Mouse (Mus musculus): Measurements from ENCODE around the gene Rack1. TPM values are rescaled to one million over a fixed set of nuclear protein-coding genes. Genes with fewer than 3 reads are reported as not detected.
A peak's percentile ranks its signal among the peaks of the same experiment; 100 is the strongest.
"Not testable (repeated sequence)": the region's sequence is repeated elsewhere in the genome, so short reads cannot be mapped to it uniquely, and the experiment has no call there.

The Rack1 gene
- polyA plus RNA-seq, 1 experiment from 2014 or later, result 806 TPM

DNA sequence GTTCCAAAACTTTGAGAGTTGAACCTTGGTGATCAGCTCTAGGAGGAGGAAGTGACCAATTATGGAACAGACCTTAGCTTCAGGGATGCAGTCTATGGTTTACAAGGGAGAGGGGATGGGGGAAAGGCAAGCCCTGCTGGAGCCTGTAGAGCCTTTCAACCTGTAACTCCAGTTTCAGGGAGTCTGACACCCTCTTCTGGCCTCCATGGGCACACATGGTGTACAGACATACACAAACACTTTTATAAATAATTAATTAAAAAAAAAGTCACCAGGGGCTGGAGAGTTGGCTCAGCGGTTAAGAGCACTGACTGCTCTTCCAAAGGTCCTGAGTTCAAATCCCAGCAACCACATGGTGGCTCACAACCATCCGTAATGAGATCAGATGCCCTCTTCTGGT is 46.2 kb downstream of the Rack1 start:
- not testable (repeated sequence) for H3K27ac ChIP-seq; H3K4me3 ChIP-seq; H3K36me3 ChIP-seq; H3K4me1 ChIP-seq; H3K9me3 ChIP-seq; ATAC-seq (ENCODE audit: insufficient number of reproducible peaks, insufficient read depth, low FRiP score, low TSS enrichment, low read depth); H3K4me2 ChIP-seq; H3K9ac ChIP-seq
- H3K27me3 ChIP-seq, result peaks cover 25% of the 10 kb centered on the region
- WGBS, result 73% methylated on average over 2 of the region's 2 CpGs

DNA sequence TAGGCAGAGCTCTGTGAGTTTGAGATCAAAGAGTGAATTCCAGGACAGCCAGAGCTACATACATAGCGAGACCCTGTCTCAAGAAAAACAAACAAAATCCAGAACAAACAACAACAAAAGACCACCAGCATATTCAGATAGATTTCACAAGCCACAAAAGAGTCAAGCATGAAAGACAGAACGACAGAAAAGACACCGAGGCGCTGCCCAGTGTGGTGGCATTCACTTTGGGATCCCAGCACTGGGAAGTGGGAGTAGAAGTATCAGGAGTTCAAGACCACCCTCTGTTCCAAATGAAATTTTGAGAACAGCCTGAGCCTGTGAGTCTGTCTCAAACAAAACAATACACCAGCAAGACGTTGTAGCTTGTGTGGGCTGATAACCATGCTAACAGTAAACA is 46.7 kb downstream of the Rack1 start:
- no peaks in the 10 kb centered on the region for H3K4me1 ChIP-seq
- 59% methylated on average over 5 of the region's 5 CpGs for WGBS

DNA sequence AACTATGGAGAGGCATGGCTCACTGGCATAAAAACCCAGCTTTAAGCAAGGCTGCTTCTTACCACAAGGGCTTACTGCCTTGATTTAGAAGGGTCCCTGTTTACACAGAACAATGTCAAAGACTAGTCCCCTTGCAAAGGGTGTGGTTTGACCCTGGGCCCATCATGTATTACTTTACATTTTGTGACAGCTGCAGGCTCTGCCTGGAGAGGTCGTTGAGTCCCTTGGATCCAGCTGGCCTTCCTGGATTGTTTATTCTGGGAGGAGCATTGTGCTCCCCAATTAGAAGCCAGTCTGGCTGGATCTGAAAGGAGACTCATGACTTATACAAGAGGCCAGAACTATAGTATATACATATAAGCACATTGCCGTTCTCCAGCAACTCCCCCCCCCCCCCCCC is 50.1 kb downstream of the Rack1 start:
- H3K4me1 ChIP-seq, result peaks cover 9% of the 10 kb centered on the region; the same call in 1 of the 2 replicates
- ATAC-seq (ENCODE audit: insufficient number of reproducible peaks, insufficient read depth, low FRiP score, low TSS enrichment, low read depth), result no peak
- H3K9ac ChIP-seq, result no peak overlapping the region
- no peaks in the 10 kb centered on the region for H3K36me3 ChIP-seq
- 65% methylated on average over 2 of the region's 2 CpGs for WGBS
- H3K27ac ChIP-seq, result no peak overlapping the region
- H3K4me2 ChIP-seq, result no peak overlapping the region
- H3K27me3 ChIP-seq, result peaks cover 21% of the 10 kb centered on the region
- no peak overlapping the region for H3K4me3 ChIP-seq
- H3K9me3 ChIP-seq, result no peaks in the 10 kb centered on the region

More for the DNA sequence above, 46.7 kb downstream of the Rack1 start:
- no peak overlapping the region for H3K4me2 ChIP-seq
- H3K27me3 ChIP-seq, result peaks cover 25% of the 10 kb centered on the region
- ATAC-seq (ENCODE audit: insufficient number of reproducible peaks, insufficient read depth, low FRiP score, low TSS enrichment, low read depth), result no peak
- no peaks in the 10 kb centered on the region for H3K36me3 ChIP-seq
- H3K4me3 ChIP-seq, result no peak overlapping the region
- H3K9ac ChIP-seq, result no peak overlapping the region
- H3K9me3 ChIP-seq, result no peaks in the 10 kb centered on the region
- H3K27ac ChIP-seq, result no peak overlapping the region

DNA sequence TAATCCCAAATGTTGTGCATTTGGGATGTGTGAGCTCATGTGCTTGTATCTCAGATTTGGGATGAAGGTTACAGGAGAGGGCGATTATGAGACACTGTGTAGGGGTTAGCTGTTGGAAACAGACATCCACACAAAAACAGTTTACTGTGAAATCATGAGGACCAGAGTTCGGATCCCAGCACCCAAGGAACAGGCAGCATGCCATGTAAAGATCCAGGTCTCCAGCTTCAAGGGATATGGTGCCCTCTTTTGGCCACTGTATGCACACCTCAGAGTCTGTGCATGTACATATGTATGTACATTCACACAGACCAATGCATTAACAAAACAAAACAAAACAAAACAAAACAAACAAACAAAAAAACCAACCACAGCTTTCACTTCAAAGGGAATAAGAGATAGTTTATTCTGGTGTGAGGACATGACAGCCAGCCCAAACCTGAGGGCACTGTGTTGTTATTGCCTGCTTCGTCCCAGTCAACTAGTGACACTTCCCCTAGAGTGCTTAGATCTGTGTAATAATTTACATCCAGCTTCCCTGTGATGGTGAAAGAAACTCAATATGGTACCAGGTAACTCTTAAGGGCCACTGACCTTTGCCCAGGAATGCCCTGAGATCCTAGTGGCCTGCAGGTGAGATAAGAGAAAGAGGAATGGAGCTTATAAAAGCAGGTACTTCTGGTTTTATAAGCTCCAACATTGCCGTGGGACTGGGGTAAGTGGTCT is 51.3 kb downstream of the Rack1 start:
- no peak overlapping the region for H3K4me2 ChIP-seq
- H3K36me3 ChIP-seq, result no peaks in the 10 kb centered on the region
- ATAC-seq (ENCODE audit: insufficient number of reproducible peaks, insufficient read depth, low FRiP score, low TSS enrichment, low read depth), result no peak
- WGBS, result 79% methylated on average over 4 of the region's 4 CpGs
- H3K27me3 ChIP-seq, result peaks cover 21% of the 10 kb centered on the region
- H3K9ac ChIP-seq, result no peak overlapping the region
- no peaks in the 10 kb centered on the region for H3K9me3 ChIP-seq
- H3K4me1 ChIP-seq, result peaks cover 9% of the 10 kb centered on the region; the same call in 1 of the 2 replicates
- H3K27ac ChIP-seq, result no peak overlapping the region
- no peak overlapping the region for H3K4me3 ChIP-seq

DNA sequence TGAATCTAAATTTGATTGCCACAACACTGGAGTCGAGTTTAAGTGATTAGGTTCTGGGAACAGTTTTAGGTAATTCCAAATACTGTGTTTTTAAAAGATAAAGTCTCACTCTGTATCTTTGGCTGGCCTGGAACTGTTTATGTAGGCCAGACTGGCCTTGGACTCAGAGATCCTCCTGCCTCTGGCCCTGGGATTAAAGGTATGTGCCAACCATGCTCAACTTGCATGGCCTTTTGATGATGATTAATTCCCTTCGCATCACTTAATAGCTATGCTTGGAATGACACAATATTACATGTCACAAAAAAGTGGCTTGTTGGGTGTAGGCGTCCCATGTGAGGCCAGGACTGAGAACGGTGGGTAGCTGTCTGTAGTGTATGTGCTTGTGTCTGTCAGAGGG is 52.1 kb downstream of the Rack1 start:
- ATAC-seq (ENCODE audit: insufficient number of reproducible peaks, insufficient read depth, low FRiP score, low TSS enrichment, low read depth), result no peak
- Histone ChIP-seq H3K36me3 (no peaks in the 10 kb centered on the region), H3K9me3 (no peaks in the 10 kb centered on the region), H3K4me2 (peak overlapping the region; percentile 86), H3K27ac (no peak overlapping the region), H3K27me3 (peaks cover 21% of the 10 kb centered on the region), H3K9ac (no peak overlapping the region), H3K4me1 (peaks cover 9% of the 10 kb centered on the region; the same call in 1 of the 2 replicates), H3K4me3 (no peak overlapping the region)
- 79% methylated on average over 4 of the region's 4 CpGs for WGBS

DNA sequence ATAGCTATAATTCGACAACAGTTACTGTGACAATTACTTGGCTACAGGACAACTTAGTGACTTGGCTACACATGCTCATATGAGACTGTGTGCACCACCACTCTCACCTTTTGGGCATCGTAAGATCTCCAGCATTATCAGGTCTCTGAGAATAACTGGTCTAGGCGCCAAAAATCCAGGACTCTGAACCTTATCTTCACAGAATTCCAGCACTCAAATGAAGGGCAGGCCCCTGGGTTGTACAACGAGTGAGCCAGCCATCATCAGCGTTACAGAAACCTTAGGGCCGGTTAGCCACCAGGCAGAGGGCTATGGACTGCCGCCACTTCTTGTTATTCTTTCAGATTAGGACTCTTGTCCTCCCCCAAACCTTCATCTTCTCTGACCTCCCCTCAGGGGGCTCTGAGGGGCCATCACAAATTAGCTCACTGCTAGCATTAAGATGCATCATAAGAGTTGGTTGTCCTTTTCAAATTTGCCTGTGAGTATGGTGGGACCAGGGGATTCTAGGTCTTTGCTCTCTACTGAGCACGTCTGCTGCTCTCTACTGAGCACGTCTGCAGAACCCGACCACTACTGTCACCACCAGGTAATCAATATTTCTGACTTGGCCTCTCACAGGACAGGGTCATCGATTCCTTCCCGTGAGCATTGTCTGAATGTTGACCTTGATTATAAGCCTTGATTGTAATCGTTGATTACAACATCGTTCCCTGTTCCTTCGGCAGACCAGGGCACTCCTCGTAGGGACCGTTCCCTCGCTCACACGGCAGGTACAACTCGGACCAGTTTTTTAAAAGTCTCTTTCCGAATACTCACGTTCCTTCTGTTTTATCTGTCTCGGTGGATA is 52.7 kb downstream of the Rack1 start:
- peak overlapping the region; percentile 69 for H3K9ac ChIP-seq
- H3K4me2 ChIP-seq, result peak overlapping the region; percentile 86
- H3K9me3 ChIP-seq, result no peaks in the 10 kb centered on the region
- peaks cover 19% of the 10 kb centered on the region for H3K27me3 ChIP-seq
- ATAC-seq (ENCODE audit: insufficient number of reproducible peaks, insufficient read depth, low FRiP score, low TSS enrichment, low read depth), result no peak; the same call in 1 of the 2 replicates
- H3K36me3 ChIP-seq, result no peaks in the 10 kb centered on the region
- peaks cover 11% of the 10 kb centered on the region for H3K4me1 ChIP-seq
- WGBS, result 7% methylated on average over 23 of the region's 23 CpGs
- H3K27ac ChIP-seq, result no peak overlapping the region
- H3K4me3 ChIP-seq, result peak overlapping the region; percentile 69

- H3K4me2 ChIP-seq, result peak overlapping the region; percentile 86
- H3K27ac ChIP-seq, result no peak overlapping the region
- no peaks in the 10 kb centered on the region for H3K9me3 ChIP-seq
- peak overlapping the region; percentile 72 for H3K9ac ChIP-seq
- peak; percentile 33 for ATAC-seq (ENCODE audit: insufficient number of reproducible peaks, insufficient read depth, low FRiP score, low TSS enrichment, low read depth)
- whole genome bisulfite sequencing, result under 1% methylated on average over 31 of the region's 31 CpGs
- H3K27me3 ChIP-seq, result peaks cover 12% of the 10 kb centered on the region
- peaks cover 18% of the 10 kb centered on the region for H3K4me1 ChIP-seq
- H3K36me3 ChIP-seq, result no peaks in the 10 kb centered on the region
- H3K4me3 ChIP-seq, result peak overlapping the region; percentile 69
These were observed 53.5 kb downstream of the Rack1 start for GRCm38 (mm10) chr11:48853474-48854180.

Other genes starting within 250 kb of the Rack1 start
- gene Trim41, start 17.0 kb downstream of the Rack1 start, polyA plus RNA-seq (2015; fragmentation: Nextera tagmentation; extraction: Ambion mirVana), result 8.3 and 8.7 TPM in 2 replicates
- 1.0 and 1.1 TPM in 2 replicates for gene Trim7, start 25.8 kb downstream of the Rack1 start, polyA plus RNA-seq (2015; fragmentation: Nextera tagmentation; extraction: Ambion mirVana)
- gene Gm12184, start 26.3 kb downstream of the Rack1 start, polyA plus RNA-seq (2015; fragmentation: Nextera tagmentation; extraction: Ambion mirVana), result 3.4 and 3.6 TPM in 2 replicates
- gene Irgm1, start 71.4 kb downstream of the Rack1 start, polyA plus RNA-seq (2015; fragmentation: Nextera tagmentation; extraction: Ambion mirVana), result 3.9 and 4.3 TPM in 2 replicates
- gene Gm5431, start 101.9 kb downstream of the Rack1 start, polyA plus RNA-seq (2015; fragmentation: Nextera tagmentation; extraction: Ambion mirVana), result 0.23 and 0.28 TPM in 2 replicates
- gene Psme2b, start 145.9 kb downstream of the Rack1 start, polyA plus RNA-seq (2015; fragmentation: Nextera tagmentation; extraction: Ambion mirVana), result 2.1 and 9.1 TPM in 2 replicates
- not detected in 2 replicates for gene Olfr56, start 178.6 kb downstream of the Rack1 start, polyA plus RNA-seq (2015; fragmentation: Nextera tagmentation; extraction: Ambion mirVana)
- 0.29 and 0.48 TPM in 2 replicates for gene 9930111J21Rik1, start 179.1 kb downstream of the Rack1 start, polyA plus RNA-seq (2015; fragmentation: Nextera tagmentation; extraction: Ambion mirVana)
- gene Gm12185, start 191.9 kb downstream of the Rack1 start, polyA plus RNA-seq (2015; fragmentation: Nextera tagmentation; extraction: Ambion mirVana), result 0.07 TPM in 1 of 2 replicates, not detected in the other
- gene Tgtp1, start 193.8 kb downstream of the Rack1 start, polyA plus RNA-seq (2015; fragmentation: Nextera tagmentation; extraction: Ambion mirVana), result not detected in 2 replicates